Mouse (Mus musculus) heart, adult 2 months (tissue): ENCODE data around the gene Tspan31.

Experiments
- CTCF ChIP-seq: fragments of 200-600 bp; IDR thresholded peaks from 2 replicates; pipeline ENCODE4 v1.8.1; 2022; ENCODE audit warnings: antibody characterized with exemption, mild to moderate bottlenecking, moderate library complexity
- EP300 ChIP-seq: fragments of 200-500 bp; IDR thresholded peaks from 2 replicates; pipeline ENCODE4 v1.6.1; 2011; ENCODE audit warnings: low read depth, low read length, control low read depth; ENCODE audit not compliant: insufficient read depth
- POLR2A ChIP-seq: fragments of 200-500 bp; IDR thresholded peaks from 2 replicates; pipeline ENCODE4 v1.6.1; 2011; ENCODE audit warnings: mild to moderate bottlenecking, low read depth, low read length, control low read depth; ENCODE audit not compliant: insufficient read depth

GRCm38 (mm10) chr10:127078001-127078676, 8.1 kb upstream of the Tspan31 start:
- no peak for TF ChIP-seq CTCF
- no peak for TF ChIP-seq POLR2A
- no peak for TF ChIP-seq EP300
